Mouse (Mus musculus): Measurements from ENCODE around the gene Gm28048. TPM values are rescaled to one million over a fixed set of nuclear protein-coding genes. Genes with fewer than 3 reads are reported as not detected.

The Gm28048 gene
- polyA plus RNA-seq, 1 experiment from 2014 or later = 24.7 TPM

GRCm38 (mm10) chr11:22839456-22839855 is 142.4 kb downstream of the Gm28048 start:
- no peak overlapping the region for H3K4me3 ChIP-seq (ENCODE audit: low read length)
- H3K9ac ChIP-seq (replicated peaks; ENCODE audit: low read length) = no peak overlapping the region
- no peaks in the 10 kb centered on the region for H3K9me3 ChIP-seq (ENCODE audit: low read length)
- H3K4me2 ChIP-seq (replicated peaks; ENCODE audit: low read depth, low read length) = no peak overlapping the region
- peaks cover 11% of the 10 kb centered on the region for H3K36me3 ChIP-seq (ENCODE audit: insufficient read depth, low read length)
- 58% methylated on average over 3 of the region's 3 CpGs for WGBS
- no peak overlapping the region for H3K27ac ChIP-seq (ENCODE audit: low read length)
- H3K27me3 ChIP-seq (ENCODE audit: insufficient read depth, low read length) = no peaks in the 10 kb centered on the region
- ATAC-seq (ENCODE audit: low FRiP score, low TSS enrichment) = no peak
- H3K4me1 ChIP-seq (ENCODE audit: insufficient read depth, low read length) = peaks cover 20% of the 10 kb centered on the region

GRCm38 (mm10) chr11:22838361-22838760 is 143.5 kb downstream of the Gm28048 start:
- no peaks in the 10 kb centered on the region for H3K27me3 ChIP-seq (ENCODE audit: insufficient read depth, low read length)
- ATAC-seq (ENCODE audit: low FRiP score, low TSS enrichment) = no peak
- WGBS = 77% methylated on average over 1 of the region's 1 CpGs
- no peak overlapping the region for H3K27ac ChIP-seq (ENCODE audit: low read length)
- H3K9ac ChIP-seq (replicated peaks; ENCODE audit: low read length) = no peak overlapping the region
- no peak overlapping the region for H3K4me3 ChIP-seq (ENCODE audit: low read length)
- no peak overlapping the region for H3K4me2 ChIP-seq (replicated peaks; ENCODE audit: low read depth, low read length)
- H3K9me3 ChIP-seq (ENCODE audit: low read length) = no peaks in the 10 kb centered on the region
- peaks cover 18% of the 10 kb centered on the region for H3K4me1 ChIP-seq (ENCODE audit: insufficient read depth, low read length)
- peaks cover 20% of the 10 kb centered on the region for H3K36me3 ChIP-seq (ENCODE audit: insufficient read depth, low read length)

- H3K27ac ChIP-seq (ENCODE audit: low read length) = no peak overlapping the region
- no peaks in the 10 kb centered on the region for H3K9me3 ChIP-seq (ENCODE audit: low read length)
- 89% methylated on average over 10 of the region's 10 CpGs for WGBS
- H3K4me3 ChIP-seq (ENCODE audit: low read length) = no peak overlapping the region
- peaks cover 22% of the 10 kb centered on the region for H3K36me3 ChIP-seq (ENCODE audit: insufficient read depth, low read length)
- H3K27me3 ChIP-seq (ENCODE audit: insufficient read depth, low read length) = no peaks in the 10 kb centered on the region
- no peak overlapping the region for H3K4me2 ChIP-seq (replicated peaks; ENCODE audit: low read depth, low read length)
- no peak overlapping the region for H3K9ac ChIP-seq (replicated peaks; ENCODE audit: low read length)
- ATAC-seq (ENCODE audit: low FRiP score, low TSS enrichment) = no peak
- H3K4me1 ChIP-seq (ENCODE audit: insufficient read depth, low read length) = 0 out of 2 replicates have a peak, but pooled peaks cover 6% of the 10 kb centered on the region
Observed at GRCm38 (mm10) chr11:22836269-22836668, 145.6 kb downstream of the Gm28048 start.

- Histone ChIP-seq H3K27ac (ENCODE audit: low read length) (no peak overlapping the region), H3K4me2 (replicated peaks; ENCODE audit: low read depth, low read length) (no peak overlapping the region), H3K9ac (replicated peaks; ENCODE audit: low read length) (no peak overlapping the region), H3K9me3 (ENCODE audit: low read length) (no peaks in the 10 kb centered on the region), H3K36me3 (ENCODE audit: insufficient read depth, low read length) (peaks cover 22% of the 10 kb centered on the region), H3K4me1 (ENCODE audit: insufficient read depth, low read length) (no peaks in the 10 kb centered on the region), H3K27me3 (ENCODE audit: insufficient read depth, low read length) (no peaks in the 10 kb centered on the region), H3K4me3 (ENCODE audit: low read length) (no peak overlapping the region)
- no peak for ATAC-seq (ENCODE audit: low FRiP score, low TSS enrichment)
- 90% methylated on average over 4 of the region's 4 CpGs for WGBS
Observed at GRCm38 (mm10) chr11:22832600-22832999, 149.3 kb downstream of the Gm28048 start.

- 84% methylated on average over 11 of the region's 11 CpGs for WGBS
- no peak overlapping the region for H3K4me2 ChIP-seq (replicated peaks; ENCODE audit: low read depth, low read length)
Observed at GRCm38 (mm10) chr11:22831916-22832315, 150.0 kb downstream of the Gm28048 start.

GRCm38 (mm10) chr11:22830684-22831083 is 151.2 kb downstream of the Gm28048 start:
- no peak for ATAC-seq (ENCODE audit: low FRiP score, low TSS enrichment)
- no peak overlapping the region for H3K27ac ChIP-seq (ENCODE audit: low read length)
- WGBS = 74% methylated on average over 6 of the region's 6 CpGs

More at GRCm38 (mm10) chr11:22831916-22832315, 150.0 kb downstream of the Gm28048 start:
- Histone ChIP-seq H3K9ac (replicated peaks; ENCODE audit: low read length) (no peak overlapping the region), H3K36me3 (ENCODE audit: insufficient read depth, low read length) (peaks cover 22% of the 10 kb centered on the region), H3K9me3 (ENCODE audit: low read length) (no peaks in the 10 kb centered on the region), H3K4me3 (ENCODE audit: low read length) (no peak overlapping the region), H3K27ac (ENCODE audit: low read length) (no peak overlapping the region), H3K4me1 (ENCODE audit: insufficient read depth, low read length) (no peaks in the 10 kb centered on the region), H3K27me3 (ENCODE audit: insufficient read depth, low read length) (no peaks in the 10 kb centered on the region)
- ATAC-seq (ENCODE audit: low FRiP score, low TSS enrichment) = no peak

GRCm38 (mm10) chr11:22830179-22830611 is 151.7 kb downstream of the Gm28048 start:
- Histone ChIP-seq H3K36me3 (ENCODE audit: insufficient read depth, low read length) (peaks cover 10% of the 10 kb centered on the region; the same call in 1 of the 2 replicates), H3K27me3 (ENCODE audit: insufficient read depth, low read length) (no peaks in the 10 kb centered on the region), H3K9me3 (ENCODE audit: low read length) (no peaks in the 10 kb centered on the region), H3K27ac (ENCODE audit: low read length) (0 out of 2 replicates have a peak overlapping the region, but pooled peaks have one; percentile 6), H3K4me1 (ENCODE audit: insufficient read depth, low read length) (no peaks in the 10 kb centered on the region), H3K4me3 (ENCODE audit: low read length) (no peak overlapping the region), H3K4me2 (replicated peaks; ENCODE audit: low read depth, low read length) (no peak overlapping the region), H3K9ac (replicated peaks; ENCODE audit: low read length) (no peak overlapping the region)
- ATAC-seq (ENCODE audit: low FRiP score, low TSS enrichment) = no peak
- 60% methylated on average over 5 of the region's 5 CpGs for WGBS

More at GRCm38 (mm10) chr11:22830684-22831083, 151.2 kb downstream of the Gm28048 start:
- no peaks in the 10 kb centered on the region for H3K27me3 ChIP-seq (ENCODE audit: insufficient read depth, low read length)
- H3K4me1 ChIP-seq (ENCODE audit: insufficient read depth, low read length) = no peaks in the 10 kb centered on the region
- H3K4me2 ChIP-seq (replicated peaks; ENCODE audit: low read depth, low read length) = no peak overlapping the region
- peaks cover 11% of the 10 kb centered on the region; the same call in 1 of the 2 replicates for H3K36me3 ChIP-seq (ENCODE audit: insufficient read depth, low read length)
- no peak overlapping the region for H3K9ac ChIP-seq (replicated peaks; ENCODE audit: low read length)
- no peak overlapping the region for H3K4me3 ChIP-seq (ENCODE audit: low read length)
- no peaks in the 10 kb centered on the region for H3K9me3 ChIP-seq (ENCODE audit: low read length)

GRCm38 (mm10) chr11:22828988-22829632 is 152.8 kb downstream of the Gm28048 start:
- Histone ChIP-seq H3K4me1 (ENCODE audit: insufficient read depth, low read length) (no peaks in the 10 kb centered on the region), H3K9ac (replicated peaks; ENCODE audit: low read length) (no peak overlapping the region), H3K36me3 (ENCODE audit: insufficient read depth, low read length) (peaks cover 9% of the 10 kb centered on the region; the same call in 1 of the 2 replicates), H3K4me2 (replicated peaks; ENCODE audit: low read depth, low read length) (no peak overlapping the region), H3K9me3 (ENCODE audit: low read length) (no peaks in the 10 kb centered on the region), H3K27ac (ENCODE audit: low read length) (no peak overlapping the region), H3K4me3 (ENCODE audit: low read length) (no peak overlapping the region), H3K27me3 (ENCODE audit: insufficient read depth, low read length) (no peaks in the 10 kb centered on the region)
- 97% methylated on average over 15 of the region's 15 CpGs for WGBS
- no peak for ATAC-seq (ENCODE audit: low FRiP score, low TSS enrichment)

- ATAC-seq (ENCODE audit: low FRiP score, low TSS enrichment) = no peak
Observed at GRCm38 (mm10) chr11:22827514-22828080, 154.3 kb downstream of the Gm28048 start.

GRCm38 (mm10) chr11:22826665-22827064 is 155.2 kb downstream of the Gm28048 start:
- Histone ChIP-seq H3K9me3 (ENCODE audit: low read length) (no peaks in the 10 kb centered on the region), H3K4me3 (ENCODE audit: low read length) (no peak overlapping the region), H3K4me2 (replicated peaks; ENCODE audit: low read depth, low read length) (no peak overlapping the region), H3K27ac (ENCODE audit: low read length) (no peak overlapping the region), H3K9ac (replicated peaks; ENCODE audit: low read length) (no peak overlapping the region), H3K36me3 (ENCODE audit: insufficient read depth, low read length) (no peaks in the 10 kb centered on the region), H3K27me3 (ENCODE audit: insufficient read depth, low read length) (no peaks in the 10 kb centered on the region), H3K4me1 (ENCODE audit: insufficient read depth, low read length) (no peaks in the 10 kb centered on the region)
- no peak for ATAC-seq (ENCODE audit: low FRiP score, low TSS enrichment)
- 86% methylated on average over 6 of the region's 6 CpGs for WGBS

More at GRCm38 (mm10) chr11:22827514-22828080, 154.3 kb downstream of the Gm28048 start:
- WGBS = 90% methylated on average over 4 of the region's 4 CpGs
- H3K4me2 ChIP-seq (replicated peaks; ENCODE audit: low read depth, low read length) = no peak overlapping the region
- no peak overlapping the region for H3K9ac ChIP-seq (replicated peaks; ENCODE audit: low read length)
- H3K27me3 ChIP-seq (ENCODE audit: insufficient read depth, low read length) = no peaks in the 10 kb centered on the region
- no peak overlapping the region for H3K27ac ChIP-seq (ENCODE audit: low read length)
- H3K9me3 ChIP-seq (ENCODE audit: low read length) = no peaks in the 10 kb centered on the region
- H3K4me3 ChIP-seq (ENCODE audit: low read length) = no peak overlapping the region
- H3K36me3 ChIP-seq (ENCODE audit: insufficient read depth, low read length) = no peaks in the 10 kb centered on the region
- H3K4me1 ChIP-seq (ENCODE audit: insufficient read depth, low read length) = no peaks in the 10 kb centered on the region
